Mouse (Mus musculus): ENCODE data around the gene Hoxd9.

DNA sequence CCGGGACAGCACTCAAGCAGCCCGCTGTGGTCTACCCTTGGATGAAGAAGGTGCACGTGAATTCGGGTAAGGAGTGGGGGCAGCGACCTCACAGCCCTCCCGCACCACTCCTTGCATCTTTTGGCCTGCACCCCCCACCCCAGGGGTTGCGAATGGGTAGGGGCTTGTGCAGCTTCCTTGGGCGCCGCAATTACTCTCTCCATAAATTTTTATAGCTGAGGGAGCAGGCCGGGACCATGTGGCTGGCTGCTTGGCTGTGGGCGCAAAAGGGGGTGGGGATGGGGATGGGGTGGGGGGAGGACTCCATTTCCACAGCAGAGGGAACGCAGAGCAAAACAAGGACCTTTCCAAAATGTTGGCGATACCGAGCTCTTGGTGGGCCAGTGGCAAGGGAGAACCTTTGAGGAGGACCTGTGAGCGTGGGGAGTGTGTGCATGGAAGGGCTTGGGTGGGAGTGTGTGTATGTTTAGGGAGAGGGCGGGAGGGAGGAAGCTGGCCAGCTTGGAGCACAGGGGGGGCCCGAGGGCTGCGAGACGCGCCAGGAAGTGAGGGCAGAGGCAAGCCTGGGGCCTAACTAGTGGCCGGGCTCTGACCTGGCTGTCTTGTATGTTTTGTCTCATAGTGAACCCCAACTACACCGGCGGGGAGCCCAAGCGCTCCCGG lies 30.2 kb downstream of the Hoxd9 start:
- no peak for TF ChIP-seq CTCF (IDR thresholded peaks at IDR 0.05)
- TF ChIP-seq POLR2A (IDR thresholded peaks at IDR 0.05; ENCODE audit: insufficient read depth, low read depth, low read length): no peak
